Mouse (Mus musculus) layer of hippocampus, adult 2 months (tissue): ENCODE data around the gene Usp19. TPM values are rescaled to one million over a fixed set of nuclear protein-coding genes. Genes with fewer than 3 reads are reported as not detected.

Experiments used
- DNase-seq, 2 experiments: peaks; one replicate each; pipeline ENCODE4 v3.0.0; 2022; ENCODE audit warnings: low spot score in 2 of 2
- H3K27ac ChIP-seq: fragments of 200-600 bp; 2 replicates; pipeline ENCODE4 v1.8.1; 2022
- H3K4me3 ChIP-seq: fragments of 200-600 bp; 2 replicates; pipeline ENCODE4 v1.8.1; 2022; ENCODE audit warnings: mild to moderate bottlenecking
- CTCF ChIP-seq: fragments of 200-600 bp; conservative IDR thresholded peaks from 2 replicates; pipeline ENCODE4 v1.8.1; 2022; ENCODE audit warnings: antibody characterized with exemption, mild to moderate bottlenecking, moderate library complexity
- total RNA-seq, 2 experiments: library from RNA; stranded (reverse); gene quantifications; 2 replicates each; pipeline ENCODE4 v1.2.3; 2021

Gene Usp19
- total RNA-seq, 2 experiments from 2014 or later: 154 TPM

- no peak for DNase-seq
- Histone ChIP-seq H3K27ac (no peak overlapping the region), H3K4me3 (no peak overlapping the region)
- no peak for TF ChIP-seq CTCF
These were observed 34.4 kb upstream of the Usp19 start for GRCm38 (mm10) chr9:108455747-108456571.

GRCm38 (mm10) chr9:108456953-108457352 is 33.4 kb upstream of the Usp19 start:
- H3K27ac ChIP-seq: no peak overlapping the region
- DNase-seq: no peak
- no peak for TF ChIP-seq CTCF
- no peak overlapping the region for H3K4me3 ChIP-seq

- DNase-seq: no peak
- Histone ChIP-seq H3K27ac (peak overlapping the region; percentile 95), H3K4me3 (peak overlapping the region; percentile 98)
- no peak for TF ChIP-seq CTCF
These were observed 30.5 kb upstream of the Usp19 start for GRCm38 (mm10) chr9:108459939-108460318.

- TF ChIP-seq CTCF: 0 out of 2 replicates have a peak, but pooled peaks have one; percentile 28
- Histone ChIP-seq H3K27ac (peak within 1 kb of the TSS; percentile 95), H3K4me3 (peak within 1 kb of the TSS; percentile 98)
- DNase-seq: peak; percentile 87 to 88
These were observed 29.9 kb upstream of the Usp19 start, which contains the start of gene Ccdc71 for GRCm38 (mm10) chr9:108460319-108461178. Ccdc71 (plus strand) TSS chr9:108460527.

- no peak for TF ChIP-seq CTCF
- Histone ChIP-seq H3K4me3 (peak within 1 kb of the TSS; percentile 98), H3K27ac (peak within 1 kb of the TSS; percentile 95)
- DNase-seq: no peak
These were observed 29.2 kb upstream of the Usp19 start, which contains the start of gene Klhdc8b for GRCm38 (mm10) chr9:108461181-108461631. Klhdc8b (minus strand) TSS chr9:108461581.

GRCm38 (mm10) chr9:108461675-108462074 is 28.7 kb upstream of the Usp19 start:
- no peak for TF ChIP-seq CTCF
- Histone ChIP-seq H3K27ac (no peak overlapping the region; the same call in 1 of the 2 replicates), H3K4me3 (peak overlapping the region; percentile 98)
- no peak for DNase-seq

- no peak for TF ChIP-seq CTCF
- no peak for DNase-seq
- Histone ChIP-seq H3K27ac (no peak overlapping the region), H3K4me3 (no peak overlapping the region)
These were observed 28.2 kb upstream of the Usp19 start for GRCm38 (mm10) chr9:108462192-108462591.

GRCm38 (mm10) chr9:108463713-108464112 is 26.7 kb upstream of the Usp19 start:
- no peak for DNase-seq
- no peak overlapping the region for H3K4me3 ChIP-seq
- H3K27ac ChIP-seq: no peak overlapping the region
- no peak for TF ChIP-seq CTCF

GRCm38 (mm10) chr9:108466219-108466618 is 24.2 kb upstream of the Usp19 start:
- DNase-seq: no peak
- Histone ChIP-seq H3K4me3 (no peak overlapping the region), H3K27ac (no peak overlapping the region)
- no peak for TF ChIP-seq CTCF

GRCm38 (mm10) chr9:108469430-108469829 is 21.0 kb upstream of the Usp19 start:
- no peak overlapping the region for H3K27ac ChIP-seq
- H3K4me3 ChIP-seq: no peak overlapping the region
- no peak for DNase-seq
- no peak for TF ChIP-seq CTCF

- TF ChIP-seq CTCF: no peak
- DNase-seq: no peak
- no peak overlapping the region for H3K27ac ChIP-seq
These were observed 20.6 kb upstream of the Usp19 start for GRCm38 (mm10) chr9:108469845-108470244.

GRCm38 (mm10) chr9:108474528-108474927 is 15.9 kb upstream of the Usp19 start:
- no peak for DNase-seq
- TF ChIP-seq CTCF: no peak
- H3K27ac ChIP-seq: no peak overlapping the region
- no peak overlapping the region for H3K4me3 ChIP-seq

More at GRCm38 (mm10) chr9:108469845-108470244, 20.6 kb upstream of the Usp19 start:
- no peak overlapping the region for H3K4me3 ChIP-seq

GRCm38 (mm10) chr9:108478638-108479156 is 11.7 kb upstream of the Usp19 start:
- H3K27ac ChIP-seq: peak overlapping the region; percentile 83
- no peak for DNase-seq
- H3K4me3 ChIP-seq: peak overlapping the region; percentile 42

More at GRCm38 (mm10) chr9:108478638-108479156, 11.7 kb upstream of the Usp19 start:
- TF ChIP-seq CTCF: no peak
